Mouse (Mus musculus) embryo, embryonic 9.5 days (tissue): Measurements from ENCODE around the gene 2310022A10Rik.
A peak's percentile ranks its signal among the peaks of the same experiment; 100 is the strongest.

Experiments used
- DNase-seq: peaks from one replicate; pipeline ENCODE4 v3.0.0-alpha.2; 2017; ENCODE audit errors: extremely low spot score

The 2310022A10Rik gene

DNA sequence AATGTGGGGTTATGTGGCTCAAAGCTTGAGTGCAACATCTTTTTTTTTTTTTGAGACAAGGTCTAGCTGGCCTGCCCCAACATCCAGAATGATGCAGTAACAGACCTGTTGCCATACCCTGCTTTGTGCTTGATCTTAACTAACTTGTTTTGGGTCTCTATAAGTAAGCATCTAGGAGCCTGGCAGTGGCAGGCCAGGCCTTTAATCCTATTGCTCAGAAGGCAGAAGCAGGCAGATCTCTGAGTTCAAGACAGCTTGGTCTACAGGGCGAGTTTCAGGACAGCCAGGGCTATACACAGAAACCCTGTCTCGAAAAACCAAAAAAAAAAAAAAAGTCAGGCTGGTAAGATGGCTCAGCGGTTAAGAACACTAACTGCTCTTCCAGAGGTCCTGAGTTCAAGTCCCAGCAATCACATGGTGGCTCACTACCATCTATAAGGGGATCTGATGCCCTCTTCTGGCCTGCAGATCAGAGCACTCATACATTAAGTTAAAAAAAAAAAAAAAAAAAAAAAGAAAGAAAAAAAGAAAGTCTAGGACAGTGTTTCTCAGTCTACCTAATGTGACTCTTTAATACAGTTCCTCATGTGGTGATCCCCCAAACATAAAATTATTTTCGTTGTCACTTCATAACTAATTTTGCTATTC, 37.7 kb downstream of the 2310022A10Rik start:
- no peak for DNase-seq

DNA sequence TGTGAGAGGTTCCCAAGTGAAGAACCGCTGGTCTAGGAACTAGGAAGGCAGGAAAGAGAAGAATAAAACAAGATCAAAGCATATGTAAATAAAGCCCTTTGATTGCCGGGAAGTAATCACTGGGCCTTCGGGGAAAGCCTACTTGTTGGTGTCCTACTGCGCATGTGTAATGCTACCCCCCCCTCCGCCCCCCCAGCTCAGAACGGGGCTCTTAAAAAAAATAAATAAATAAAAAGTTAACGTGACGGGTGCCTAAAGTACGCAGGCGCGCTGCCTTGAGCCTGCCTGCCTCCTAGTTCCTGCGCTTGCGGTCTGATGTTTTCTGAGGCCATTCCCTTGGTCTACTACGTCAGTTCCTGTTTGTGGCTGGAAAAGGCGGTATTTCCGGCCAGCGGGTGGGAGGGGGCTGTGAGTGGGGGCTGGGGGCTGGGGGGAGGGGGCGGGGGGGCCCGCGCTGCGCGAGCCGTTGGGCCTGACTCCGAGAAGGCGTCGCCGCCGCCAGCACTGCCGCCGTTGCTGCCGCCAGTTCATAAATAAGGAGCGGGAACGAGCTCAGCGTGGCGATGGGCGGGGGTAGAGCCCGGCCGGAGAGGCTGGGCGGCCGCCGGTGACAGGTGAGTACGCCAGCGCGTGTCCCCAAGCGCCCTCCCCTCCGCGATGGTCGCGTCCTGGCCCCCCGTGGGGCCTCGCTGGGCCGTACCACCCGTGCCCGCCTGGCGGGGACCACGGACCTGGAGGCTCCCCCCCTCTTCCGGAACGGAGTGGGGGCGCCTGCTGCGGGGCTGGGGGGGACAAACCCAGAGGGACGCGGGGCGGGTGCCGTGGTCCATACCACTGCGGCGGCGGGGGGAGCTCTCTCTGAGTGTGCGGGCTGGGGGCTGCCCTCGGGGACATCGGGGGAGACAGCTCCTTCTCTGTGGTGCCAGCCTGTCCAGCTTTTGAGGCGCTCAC, 38.5 kb downstream of the 2310022A10Rik start, which contains the start of gene Akt2:
Gene Akt2, plus strand, starts transcription at position 287 of the 951 bp plus-strand sequence.
- peak; percentile 97 for DNase-seq

DNA sequence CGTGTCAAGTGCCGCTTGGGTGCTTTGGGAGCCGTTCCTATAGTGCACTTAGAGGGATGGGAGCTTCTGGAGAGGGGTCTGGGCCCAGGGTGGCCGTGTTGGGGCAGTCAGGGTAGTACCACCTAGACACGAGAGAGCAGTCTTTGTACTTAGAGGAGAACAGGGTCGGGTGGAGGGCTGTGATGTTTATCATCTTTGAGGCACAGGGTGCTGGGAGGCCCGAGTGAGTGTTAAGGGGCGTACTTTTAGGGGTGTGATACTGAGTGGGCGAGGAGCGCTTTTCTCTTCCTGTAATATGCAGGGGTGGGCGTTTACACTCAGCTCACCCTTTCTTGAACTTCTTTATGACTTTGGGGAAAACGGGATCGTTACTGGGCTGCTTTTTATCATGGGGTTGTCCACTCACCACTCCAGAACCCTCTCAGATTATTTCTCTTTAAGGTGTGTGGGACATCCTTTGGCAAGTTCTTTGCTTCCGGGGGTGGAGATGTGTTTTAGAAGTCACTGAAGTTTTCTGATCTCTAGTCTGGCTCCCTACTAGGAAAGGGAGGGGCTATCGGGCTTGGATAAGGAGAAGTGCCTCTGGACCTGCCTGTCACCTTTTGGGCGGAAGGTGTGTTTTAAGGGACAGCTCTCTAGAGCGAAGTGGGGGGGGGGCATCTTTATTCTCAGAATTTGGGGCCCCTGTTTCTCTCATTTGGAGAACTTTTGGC, 39.3 kb downstream of the 2310022A10Rik start:
- peak; percentile 23 for DNase-seq

DNA sequence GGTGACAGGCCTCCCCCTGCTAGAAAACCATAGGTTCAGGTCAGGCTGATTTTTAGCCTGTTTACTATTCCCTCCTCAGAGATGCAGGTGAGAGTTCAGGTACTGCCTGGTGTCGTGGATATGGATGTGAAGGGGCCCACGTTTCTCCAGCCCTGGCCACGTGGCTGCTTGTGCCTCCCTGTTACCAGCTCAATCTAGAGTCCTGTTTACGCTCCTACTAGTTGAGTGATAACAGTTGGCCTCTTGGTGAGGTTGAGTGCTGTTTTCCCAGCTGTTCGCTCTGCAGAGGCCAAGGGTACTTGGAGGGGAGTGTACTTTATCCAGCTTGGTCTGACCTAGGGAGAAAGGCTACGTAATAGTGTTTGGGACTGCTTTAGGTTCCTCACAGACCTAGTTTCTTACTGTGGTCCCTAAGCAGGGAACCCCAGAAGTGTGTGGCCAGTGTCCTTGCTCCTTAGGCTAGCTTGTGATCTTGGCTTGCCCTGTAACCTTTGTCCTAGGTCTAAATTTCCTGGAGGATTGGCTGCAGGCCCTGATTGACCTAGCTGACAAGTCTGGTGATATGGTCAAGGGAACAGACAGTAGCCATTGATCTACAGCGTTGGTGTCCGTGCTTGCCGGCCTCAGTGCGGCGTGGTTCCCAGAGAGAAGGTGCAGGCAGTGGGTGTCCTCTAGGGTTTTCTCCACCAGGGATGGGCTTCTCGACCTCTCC, 40.1 kb downstream of the 2310022A10Rik start:
- no peak for DNase-seq

DNA sequence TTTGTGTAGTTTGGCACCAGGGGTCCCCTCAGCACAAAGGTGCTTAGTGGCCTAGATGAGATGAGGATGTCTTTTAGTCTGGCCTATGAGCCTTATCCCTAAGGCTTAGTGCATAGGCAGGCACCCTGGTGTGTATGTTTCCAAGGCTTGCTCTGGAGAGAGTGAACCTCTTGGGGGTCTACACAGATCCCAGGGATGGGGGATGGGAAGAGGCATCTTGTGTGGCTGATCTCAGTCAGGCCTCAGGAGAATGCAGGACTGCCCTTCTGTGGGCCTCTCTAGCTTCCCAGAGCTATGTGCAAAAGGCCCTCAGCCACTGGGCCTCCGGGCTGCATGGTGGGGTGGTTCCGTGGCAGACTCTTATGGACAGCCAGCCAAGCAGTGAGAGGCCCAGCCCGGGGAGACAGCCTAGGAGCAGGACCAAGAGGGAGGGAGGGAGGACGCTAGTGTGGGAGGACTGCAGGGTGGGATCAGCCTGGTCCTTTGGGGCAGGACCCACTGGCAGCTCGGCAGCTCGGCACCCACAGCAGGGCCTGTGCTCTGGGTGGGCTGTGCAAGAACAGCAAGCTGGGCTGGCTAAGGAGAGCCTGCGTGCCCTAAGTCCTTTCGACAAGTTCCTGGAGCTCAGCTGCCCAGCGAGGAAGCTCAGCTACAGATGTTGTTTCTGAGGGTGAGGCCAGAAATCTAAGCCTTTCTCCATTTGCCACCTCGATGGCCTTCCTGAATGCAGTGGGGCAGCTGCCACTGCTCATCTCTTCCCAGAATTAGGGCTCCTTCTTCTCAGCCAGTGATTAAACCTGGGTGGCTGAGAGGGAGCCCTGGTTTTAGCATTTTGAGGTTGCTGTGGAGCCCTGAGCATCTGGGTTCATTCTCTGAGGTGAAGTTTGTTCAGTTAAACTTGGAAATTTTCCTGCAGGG, 43.8 kb downstream of the 2310022A10Rik start:
- no peak for DNase-seq

DNA sequence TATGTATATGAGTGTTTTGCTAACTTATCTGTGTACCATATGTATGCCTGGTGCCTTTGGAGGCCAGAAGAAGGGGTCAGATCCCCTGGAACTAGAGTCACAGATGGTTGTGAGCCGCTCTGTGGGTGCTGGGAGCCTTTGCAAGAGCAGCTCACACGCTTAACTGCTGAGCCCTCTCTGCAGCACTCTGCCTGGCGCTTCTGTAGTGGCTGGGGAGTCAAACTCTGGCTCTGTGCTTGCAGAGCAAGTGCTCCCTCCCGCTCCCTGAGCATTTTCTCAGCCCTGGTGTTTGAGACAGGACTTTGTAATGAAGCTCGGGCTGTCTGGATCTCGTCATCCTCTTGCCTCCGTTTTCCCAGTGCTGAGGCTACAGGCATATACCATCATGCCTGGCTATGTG, 45.0 kb downstream of the 2310022A10Rik start:
- DNase-seq, result no peak

DNA sequence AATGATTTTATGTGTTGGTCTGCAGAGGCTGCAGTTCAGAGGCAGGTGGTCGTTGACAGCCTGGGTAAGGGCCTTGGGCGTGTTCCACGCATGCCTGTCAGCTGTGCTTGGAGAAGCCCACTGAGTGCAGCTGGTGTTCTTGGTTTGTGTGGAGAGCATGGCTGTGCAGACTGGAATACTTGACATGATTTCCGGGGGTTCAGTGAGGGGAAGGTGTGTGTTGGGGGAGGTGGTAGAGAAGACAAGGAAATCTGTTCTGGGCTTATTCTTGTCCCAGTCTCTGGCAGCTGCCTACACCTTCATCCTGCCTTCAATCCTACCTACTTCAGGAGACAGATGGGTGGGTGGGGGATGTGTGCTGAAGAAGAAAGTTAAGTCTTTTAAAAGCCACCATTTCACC, 48.6 kb downstream of the 2310022A10Rik start:
- no peak for DNase-seq

DNA sequence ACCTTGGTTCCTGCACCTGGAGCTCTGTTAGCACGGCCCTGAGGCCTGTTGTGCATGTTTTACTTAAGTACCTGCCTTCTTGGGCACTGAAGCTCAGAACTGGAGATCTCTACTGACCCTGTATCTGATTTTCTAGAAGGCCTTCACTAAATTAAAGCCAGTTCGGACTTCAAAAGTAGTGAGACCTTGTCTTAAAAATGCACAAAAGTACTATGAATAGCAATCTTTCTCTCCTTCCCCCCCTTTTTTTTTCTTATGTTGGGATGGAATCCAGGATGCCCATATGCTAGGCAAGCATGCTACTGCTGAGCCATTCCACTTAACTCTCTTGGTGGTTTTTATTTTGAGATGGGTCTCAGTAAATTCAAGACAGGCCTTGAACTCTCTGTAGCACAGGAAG, 49.1 kb downstream of the 2310022A10Rik start:
- no peak for DNase-seq

DNA sequence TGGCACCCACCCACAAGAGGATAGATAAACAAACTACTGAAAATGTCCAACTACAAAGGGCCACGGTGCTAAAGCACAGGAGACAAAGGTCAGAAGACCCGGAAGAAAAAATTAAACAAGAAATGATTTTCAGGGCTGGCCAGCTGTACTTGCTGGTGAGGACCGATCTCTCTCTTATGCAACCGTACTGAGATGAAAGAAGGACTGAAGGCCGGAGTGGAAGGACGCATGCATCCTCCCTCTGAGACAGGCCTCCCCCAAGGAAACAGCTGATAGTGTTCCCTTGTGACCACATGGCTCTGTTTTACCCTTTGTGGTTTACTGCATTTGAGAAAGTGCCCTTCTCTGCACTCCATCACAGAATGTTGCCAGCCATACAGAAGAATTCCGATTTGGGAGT, 49.8 kb downstream of the 2310022A10Rik start:
- no peak for DNase-seq

DNA sequence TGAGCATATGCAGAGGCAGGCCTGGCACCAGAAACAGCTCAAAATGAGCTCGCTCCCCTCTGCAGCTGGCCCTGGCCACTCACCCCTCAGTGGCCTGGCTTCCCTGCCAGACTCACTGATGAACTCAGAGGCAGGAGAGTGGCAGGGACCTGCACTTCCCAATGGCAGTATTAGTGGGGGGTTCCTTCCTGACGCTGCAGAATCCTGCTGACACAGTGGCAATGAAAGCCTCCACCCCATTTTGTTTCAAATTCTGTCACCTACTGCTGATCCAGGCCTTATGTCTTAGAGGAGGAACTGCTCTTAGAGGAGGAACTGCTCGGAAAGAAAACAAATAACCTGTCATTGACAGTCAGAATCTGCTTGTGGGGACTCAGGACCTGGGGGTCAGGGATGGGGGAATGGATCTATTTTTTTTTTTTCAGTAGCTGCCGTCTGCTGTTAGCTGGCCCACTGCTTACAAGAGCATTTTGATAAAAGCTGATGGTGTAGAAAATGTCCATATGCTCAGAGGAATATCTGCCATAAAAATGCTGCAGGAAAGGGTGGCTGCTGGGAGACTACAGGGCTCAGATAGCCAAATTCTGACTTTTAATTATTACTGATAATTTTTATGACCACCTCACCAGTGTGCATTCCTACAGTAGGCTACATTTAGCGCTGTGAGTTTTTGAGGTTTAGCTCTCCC, 51.8 kb downstream of the 2310022A10Rik start:
- DNase-seq, result no peak

DNA sequence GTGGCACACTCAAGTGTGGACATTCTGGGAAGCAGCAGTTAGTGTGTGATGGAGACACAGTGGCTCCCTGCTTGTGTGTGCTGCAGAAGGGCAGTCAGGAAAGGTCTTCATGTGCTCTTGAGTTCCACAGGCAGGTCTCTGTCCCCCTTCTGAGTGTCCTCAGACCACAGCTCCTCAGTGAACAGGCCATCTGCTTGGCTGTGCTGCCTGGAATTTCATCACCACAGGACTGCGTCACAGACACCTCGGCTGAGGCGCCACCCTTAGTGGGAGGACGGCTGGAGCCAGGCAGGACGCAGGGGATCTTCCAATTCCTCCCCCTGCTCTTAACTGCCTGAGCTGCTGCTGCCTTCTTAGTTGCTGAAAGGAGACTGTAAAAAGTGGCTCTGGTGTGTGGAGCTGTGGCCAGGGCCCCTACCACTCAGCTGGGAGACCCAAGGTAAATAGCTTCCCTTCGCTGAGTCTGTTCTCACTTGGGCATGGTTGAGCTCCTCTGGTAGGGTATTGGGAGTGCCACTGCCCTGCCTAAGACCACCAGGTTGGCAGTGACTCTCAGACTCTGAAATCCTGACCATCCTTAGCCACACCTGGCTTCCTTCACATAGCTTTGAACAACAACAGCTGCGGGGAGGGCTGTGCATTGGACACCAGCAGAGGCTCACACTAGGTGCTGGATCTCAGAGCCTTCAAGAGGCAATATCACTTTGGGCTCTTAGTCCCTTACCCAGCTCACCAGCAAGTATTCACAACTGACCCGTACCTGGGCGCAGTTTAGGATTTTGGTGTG, 52.7 kb downstream of the 2310022A10Rik start:
- no peak for DNase-seq

DNA sequence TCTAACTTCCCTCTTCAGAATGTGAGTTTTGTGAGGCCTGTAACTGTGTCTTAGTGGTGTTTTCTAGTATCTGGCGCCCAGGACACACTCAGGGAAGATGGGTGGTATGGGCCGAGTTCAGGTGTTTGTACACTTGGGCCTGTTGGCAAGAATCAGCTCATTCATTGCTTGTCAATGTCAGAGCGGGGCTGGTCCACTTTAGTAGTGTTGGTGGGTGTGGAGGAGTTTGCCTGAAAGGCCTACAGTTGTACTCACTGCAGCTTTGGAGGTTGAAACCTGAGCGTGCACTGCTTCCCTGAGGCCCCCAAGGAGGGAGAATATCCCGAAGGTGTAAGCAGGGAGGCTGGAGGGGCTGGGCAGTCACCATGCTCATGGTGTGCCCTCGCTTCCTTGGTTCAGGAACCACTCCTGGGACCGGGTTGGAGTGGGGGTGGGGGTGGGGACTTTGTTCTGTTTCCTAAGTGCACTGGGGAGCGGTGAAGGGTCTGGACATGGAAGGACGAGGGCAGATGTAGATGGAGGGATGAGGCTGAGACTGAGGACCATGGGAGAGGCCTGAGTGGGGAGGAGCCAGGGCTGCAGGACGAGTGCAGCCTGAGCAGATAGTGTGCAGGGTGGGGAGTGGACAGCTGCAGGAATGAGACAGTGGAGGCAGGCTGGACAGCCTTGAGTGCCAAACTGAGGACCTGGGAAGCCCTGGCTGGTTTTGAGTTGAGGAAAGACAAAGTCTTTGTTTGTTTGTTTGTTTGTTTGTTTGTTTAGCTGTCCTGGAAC, 53.6 kb downstream of the 2310022A10Rik start:
- DNase-seq, result no peak

DNA sequence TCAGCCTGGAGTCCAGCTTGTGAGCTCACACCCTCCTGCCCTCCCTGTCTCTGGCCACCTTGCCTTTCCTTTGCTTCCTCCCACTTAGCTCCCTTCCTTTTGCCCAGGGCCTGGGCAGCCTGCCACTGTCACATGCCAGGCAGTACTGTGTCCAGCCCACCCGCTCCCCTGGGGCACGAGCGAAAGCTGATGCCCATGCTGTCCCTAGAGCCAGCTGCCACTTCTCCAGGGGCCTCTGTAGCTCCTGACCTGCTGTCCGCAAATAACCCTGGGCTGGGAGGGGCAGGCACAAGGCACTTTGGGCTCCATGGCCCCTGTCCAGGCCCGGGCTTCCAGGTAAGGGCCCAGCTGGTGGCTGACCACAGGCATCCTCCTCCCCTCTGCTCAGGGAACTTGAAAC, 54.5 kb downstream of the 2310022A10Rik start:
- DNase-seq, result no peak

DNA sequence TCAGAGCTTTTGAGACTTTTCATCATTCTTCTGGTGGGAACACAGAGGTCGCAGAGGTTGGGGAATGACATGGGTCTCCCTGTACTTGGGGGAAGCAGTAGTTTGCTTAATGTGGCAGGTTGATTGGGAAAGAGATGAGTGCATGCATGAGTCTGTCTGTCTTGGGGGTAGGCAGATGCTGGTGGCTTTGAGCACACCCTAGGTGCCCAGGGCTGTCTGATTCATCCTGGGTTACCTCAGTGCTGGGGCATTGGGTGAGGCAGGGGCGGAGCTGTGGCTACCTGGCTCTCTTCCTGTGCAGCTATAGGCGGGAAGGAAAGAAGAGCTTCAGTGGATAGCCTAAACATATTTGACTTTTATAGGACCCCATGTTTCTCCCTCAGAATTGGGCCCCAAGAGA, 55.1 kb downstream of the 2310022A10Rik start:
- DNase-seq, result no peak

DNA sequence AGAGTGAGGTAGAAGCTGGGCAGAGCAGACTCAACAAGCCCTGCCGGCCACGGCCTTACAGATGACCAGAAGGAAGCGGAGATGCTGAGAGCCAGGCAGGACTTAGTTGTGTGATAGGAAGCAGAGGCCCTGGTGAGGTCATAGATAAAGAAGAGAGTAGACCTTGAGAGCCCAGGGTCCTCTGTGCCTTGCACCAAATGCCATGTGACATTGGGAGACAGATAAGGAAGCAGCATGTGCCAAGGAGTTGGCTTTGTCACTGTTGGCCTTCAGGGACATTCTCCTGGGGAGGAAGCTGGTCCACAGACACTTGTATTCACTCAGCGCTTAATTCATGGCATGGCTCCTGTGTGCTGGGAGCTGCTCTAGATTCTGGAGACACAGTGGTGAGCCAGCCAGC, 56.3 kb downstream of the 2310022A10Rik start:
- no peak for DNase-seq

DNA sequence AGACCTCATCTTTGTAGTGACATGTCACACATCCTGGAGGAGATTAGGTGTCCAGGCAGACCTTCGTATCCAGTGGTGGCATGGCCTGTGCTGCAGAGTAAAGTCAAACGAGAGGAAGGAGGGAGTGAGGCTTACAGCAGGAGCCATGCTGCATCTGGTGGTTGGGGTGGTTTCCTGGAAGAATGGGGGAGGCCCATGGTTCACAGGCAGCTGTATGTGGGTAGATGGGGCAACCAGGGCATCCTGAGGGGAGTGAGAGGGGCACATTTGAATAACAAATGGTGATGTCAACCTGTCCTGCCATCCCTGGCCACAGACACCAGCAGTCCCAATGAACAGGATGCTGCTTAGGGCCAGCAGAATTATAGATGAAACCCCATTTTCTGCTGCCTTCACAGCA, 56.7 kb downstream of the 2310022A10Rik start:
- no peak for DNase-seq

DNA sequence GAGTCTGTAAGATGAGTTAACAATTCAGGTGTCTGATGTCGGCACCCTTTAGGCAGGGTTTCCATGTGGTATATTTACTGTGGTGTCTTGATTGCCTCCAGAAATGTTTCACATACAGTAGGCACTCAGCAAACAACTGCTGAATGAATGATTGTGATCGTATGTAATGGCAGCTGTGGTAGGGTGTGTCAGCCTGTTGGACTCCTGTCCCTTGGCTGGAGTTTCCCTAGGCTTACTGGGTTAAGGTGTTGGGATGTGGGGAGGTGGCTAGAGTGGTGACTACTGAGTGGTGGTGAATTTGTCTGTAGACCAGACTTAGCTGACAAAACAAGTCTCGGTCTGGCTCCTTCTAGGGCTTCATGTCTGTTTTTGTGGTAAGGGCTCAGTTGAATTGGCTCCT, 57.3 kb downstream of the 2310022A10Rik start:
- DNase-seq, result no peak

DNA sequence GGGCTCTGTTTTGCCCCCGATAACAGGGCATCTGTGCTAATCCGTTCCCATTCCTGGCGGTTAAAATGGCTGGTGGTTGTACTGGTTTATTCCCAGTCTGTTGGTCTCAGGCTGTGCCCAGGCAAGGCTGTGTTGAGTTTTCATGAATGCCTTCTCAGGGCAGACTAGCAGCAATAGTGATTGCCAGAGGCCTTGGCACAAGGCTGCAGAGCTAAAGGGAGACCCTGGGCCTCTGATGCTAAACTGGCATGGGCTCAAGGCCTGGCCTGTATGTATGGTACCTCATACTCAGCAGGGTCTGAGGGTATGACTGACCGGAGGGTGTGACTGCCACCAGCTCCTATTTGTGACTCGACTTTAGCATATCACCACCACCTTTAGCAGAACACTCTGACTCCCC, 57.8 kb downstream of the 2310022A10Rik start:
- DNase-seq, result no peak
